Mouse (Mus musculus) liver, adult 2 months (tissue): ENCODE measurements at regions not wholly inside any gene's neighbourhood (a gene's known extent, or its start where the extent isn't known, plus 50 kb on each side); places are given as distances from the start of the nearest gene placed in this dataset.

Source experiments
- DNase-seq: peaks from one replicate; pipeline ENCODE4 v3.0.0-alpha.2; 2011; ENCODE audit warnings: low read depth, low spot score; ENCODE audit errors: extremely low read depth
- H3K27ac ChIP-seq: fragments of 200-500 bp; replicated peaks from 2 replicates; pipeline ENCODE4 v1.5.1; 2012; ENCODE audit warnings: low read depth, mild to moderate bottlenecking, control low read depth, inconsistent platforms, low read length; ENCODE audit not compliant: insufficient read depth
- H3K27me3 ChIP-seq: fragments of 200-500 bp; 2 replicates; pipeline ENCODE4 v1.6.1; 2012; ENCODE audit warnings: mild to moderate bottlenecking, moderate library complexity, low read length, inconsistent platforms; ENCODE audit not compliant: control insufficient read depth, insufficient read depth
- H3K36me3 ChIP-seq: fragments of 200-500 bp; 2 replicates; pipeline ENCODE4 v1.6.1; 2012; ENCODE audit warnings: low read length, inconsistent platforms; ENCODE audit not compliant: control insufficient read depth, insufficient read depth
- H3K4me1 ChIP-seq: fragments of 200-500 bp; 2 replicates; pipeline ENCODE4 v1.6.1; 2011; ENCODE audit warnings: low read length; ENCODE audit not compliant: control insufficient read depth, insufficient read depth
- H3K4me3 ChIP-seq: fragments of 200-500 bp; 2 replicates; pipeline ENCODE4 v1.5.1; 2011; ENCODE audit warnings: low read depth, mild to moderate bottlenecking, control low read depth, low read length, moderate library complexity; ENCODE audit not compliant: insufficient read depth
- H3K79me2 ChIP-seq: fragments of 200-500 bp; 2 replicates; pipeline ENCODE4 v1.6.1; 2012; ENCODE audit warnings: inconsistent platforms, mild to moderate bottlenecking, low read length, moderate library complexity; ENCODE audit not compliant: control insufficient read depth, insufficient read depth
- H3K9ac ChIP-seq: fragments of 200-500 bp; 2 replicates; pipeline ENCODE4 v1.6.1; 2012; ENCODE audit warnings: low read depth, mild to moderate bottlenecking, control low read depth, inconsistent platforms, low read length
- CTCF ChIP-seq: fragments of 200-500 bp; IDR thresholded peaks from 2 replicates; pipeline ENCODE4 v1.5.1; 2011; ENCODE audit warnings: low read depth, low read length, control low read depth
- POLR2A ChIP-seq: fragments of 200-500 bp; IDR thresholded peaks from 2 replicates; pipeline ENCODE4 v1.6.1; 2011; ENCODE audit warnings: low read length, control low read depth; ENCODE audit not compliant: insufficient read depth; ENCODE audit errors: extremely low read depth
- WGBS: fragments of 180-500 bp; shearing (Covaris S2); methylation state at CpG from one replicate; pipeline ENCODE4 v1.1.7; 2018; 5-methylcytosine and 5-hydroxymethylcytosine counted together

DNA sequence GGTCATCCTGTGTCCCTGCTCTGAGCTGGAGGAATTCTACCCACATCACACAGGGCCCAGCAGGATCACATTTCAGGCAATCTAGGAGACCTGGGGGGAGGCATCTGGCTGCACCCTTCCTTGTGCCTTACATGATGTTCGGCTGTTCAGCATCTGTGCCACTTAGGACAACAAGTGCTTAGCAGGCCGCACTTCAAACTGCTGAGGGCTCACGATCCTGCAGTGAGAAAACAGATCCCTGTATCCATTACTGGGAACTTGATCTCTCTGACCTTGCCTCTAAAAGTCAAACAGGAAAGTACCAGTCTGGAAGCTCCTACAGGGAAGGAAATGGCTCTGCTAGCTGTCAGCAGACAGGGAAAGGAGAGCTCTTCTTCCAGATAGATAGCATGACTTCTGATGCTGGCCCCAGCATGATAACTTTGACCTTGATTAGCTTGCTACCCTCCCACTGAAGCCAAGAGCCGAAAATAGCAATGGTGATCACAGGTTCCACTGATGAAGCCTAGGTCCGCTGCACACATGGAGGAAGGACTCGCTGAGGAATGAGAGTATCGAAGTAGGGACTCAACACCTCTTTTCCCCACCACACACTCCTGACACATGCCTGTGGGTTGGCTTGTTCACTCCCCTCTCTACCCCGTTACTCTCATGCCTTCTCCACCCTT is 170.7 kb upstream of the Irx1 start:
- Histone ChIP-seq H3K79me2 (no peaks in the 10 kb centered on the region), H3K4me3 (no peak overlapping the region), H3K27me3 (no peaks in the 10 kb centered on the region), H3K4me1 (no peaks in the 10 kb centered on the region), H3K27ac (no peak overlapping the region), H3K9ac (no peak overlapping the region), H3K36me3 (no peaks in the 10 kb centered on the region)
- WGBS = 57% methylated on average over 8 of the region's 8 CpGs
- no peak for DNase-seq
- TF ChIP-seq CTCF = no peak
- no peak for TF ChIP-seq POLR2A

DNA sequence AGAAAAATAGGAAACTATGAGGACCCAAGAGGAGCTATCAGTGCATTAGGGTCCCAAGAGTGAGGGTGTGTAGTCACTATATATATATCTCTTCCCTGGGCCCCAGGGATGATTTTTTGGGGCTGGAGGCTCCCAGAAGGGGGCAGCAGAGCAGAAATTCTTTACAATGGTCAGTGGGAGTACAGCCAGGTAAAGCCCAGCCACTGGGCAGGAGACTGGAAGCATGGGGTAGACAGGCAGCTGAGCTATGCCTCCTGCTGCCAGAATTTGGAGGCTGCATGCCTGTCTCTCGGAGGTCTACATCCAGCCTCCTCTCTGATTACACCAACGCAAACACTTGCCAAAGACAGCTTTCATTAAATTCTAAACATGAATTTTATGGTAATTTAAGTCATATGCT is 202.7 kb upstream of the Irx1 start:
- 54% methylated on average over 2 of the region's 2 CpGs for WGBS
- Histone ChIP-seq H3K79me2 (no peaks in the 10 kb centered on the region), H3K4me1 (no peaks in the 10 kb centered on the region), H3K4me3 (no peak overlapping the region), H3K27me3 (no peaks in the 10 kb centered on the region), H3K9ac (no peak overlapping the region), H3K36me3 (no peaks in the 10 kb centered on the region), H3K27ac (no peak overlapping the region)
- DNase-seq = no peak
- TF ChIP-seq POLR2A (no peak), CTCF (no peak)

DNA sequence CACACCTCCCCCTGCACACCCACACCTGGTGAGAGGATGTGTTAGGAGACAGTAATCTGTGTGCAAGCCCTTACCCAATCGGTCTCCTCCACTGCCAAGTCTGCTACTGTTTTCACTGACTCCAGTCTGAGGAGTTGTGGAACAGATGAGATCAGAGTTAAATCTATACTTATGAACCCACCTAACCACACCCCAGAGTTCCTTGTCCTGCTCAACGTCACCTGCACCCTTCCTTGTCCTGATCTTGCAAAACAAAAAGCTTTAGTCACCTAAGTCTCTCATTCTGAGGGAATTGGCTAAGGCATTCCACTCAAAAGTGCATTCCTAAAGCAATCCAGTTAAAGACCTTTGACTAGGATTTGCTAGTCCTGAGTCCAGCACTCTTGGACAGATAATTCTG is 203.9 kb upstream of the Irx1 start:
- no peak for DNase-seq
- WGBS = 68% methylated on average over 2 of the region's 2 CpGs
- H3K9ac ChIP-seq = no peak overlapping the region
- no peak overlapping the region for H3K27ac ChIP-seq
- H3K79me2 ChIP-seq = no peaks in the 10 kb centered on the region
- no peak for TF ChIP-seq POLR2A
- no peak for TF ChIP-seq CTCF
- no peaks in the 10 kb centered on the region for H3K27me3 ChIP-seq
- no peak overlapping the region for H3K4me3 ChIP-seq
- H3K4me1 ChIP-seq = no peaks in the 10 kb centered on the region
- H3K36me3 ChIP-seq = no peaks in the 10 kb centered on the region

DNA sequence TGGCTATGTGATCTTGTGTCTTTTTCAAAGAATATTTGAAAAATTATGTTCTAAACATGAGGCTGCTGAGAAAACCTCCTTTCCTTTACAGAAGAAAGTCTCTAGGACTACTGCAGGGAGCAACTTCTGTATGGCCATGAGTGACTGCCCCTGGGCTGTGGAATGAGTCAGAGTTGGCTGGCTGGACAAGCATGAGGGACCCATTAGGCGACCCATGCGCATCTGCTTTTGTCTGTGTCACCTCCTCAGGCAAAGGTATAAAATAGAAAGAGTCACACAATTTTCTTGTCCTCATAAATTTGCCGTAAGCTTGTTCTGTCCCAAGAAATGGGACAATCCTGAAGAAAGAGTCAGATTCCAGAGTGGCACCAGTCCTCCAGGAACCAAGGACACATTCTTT is 220.1 kb upstream of the Irx1 start:
- Histone ChIP-seq H3K9ac (no peak overlapping the region), H3K27ac (no peak overlapping the region), H3K27me3 (no peaks in the 10 kb centered on the region), H3K79me2 (no peaks in the 10 kb centered on the region), H3K4me3 (no peak overlapping the region), H3K36me3 (no peaks in the 10 kb centered on the region), H3K4me1 (no peaks in the 10 kb centered on the region)
- no peak for DNase-seq
- 94% methylated on average over 3 of the region's 3 CpGs for WGBS
- no peak for TF ChIP-seq POLR2A
- no peak for TF ChIP-seq CTCF

DNA sequence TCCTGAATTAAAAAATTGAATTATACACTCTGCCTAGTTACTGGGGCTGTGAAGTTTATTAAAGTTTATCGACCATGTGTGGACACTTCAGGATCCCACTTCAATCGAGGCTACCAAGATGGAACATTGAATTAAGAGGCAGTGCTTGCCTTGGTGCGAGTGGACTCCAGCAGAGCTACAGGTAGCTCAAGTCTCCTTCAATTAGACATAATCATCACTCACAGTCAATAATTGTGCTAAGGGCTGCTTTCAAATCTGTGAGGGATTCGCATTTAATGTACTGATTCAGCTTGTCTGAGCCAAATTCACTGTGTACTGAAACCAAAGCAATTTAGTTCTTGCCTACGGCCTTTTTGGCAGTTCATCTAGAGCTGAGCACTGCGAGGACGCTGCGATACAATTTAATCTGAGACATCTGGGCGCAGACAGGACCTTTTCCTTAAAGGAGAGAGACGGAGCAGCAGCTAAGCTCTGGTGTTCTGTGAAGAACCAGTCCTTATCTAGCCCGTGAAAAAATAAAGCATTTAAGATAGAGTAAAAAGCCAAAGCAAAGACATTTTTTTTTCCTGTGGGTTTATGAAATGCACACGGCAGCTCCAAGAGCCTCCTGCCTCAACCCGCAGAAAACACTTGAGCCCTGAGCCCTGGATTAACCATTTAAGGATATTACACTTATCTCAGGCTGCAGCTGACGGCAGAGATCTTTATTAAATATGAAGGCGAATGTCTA is 220.8 kb upstream of the Irx1 start:
- no peaks in the 10 kb centered on the region for H3K4me1 ChIP-seq
- no peak for TF ChIP-seq CTCF
- no peak for TF ChIP-seq POLR2A
- 84% methylated on average over 15 of the region's 15 CpGs for WGBS
- no peaks in the 10 kb centered on the region for H3K27me3 ChIP-seq
- no peak for DNase-seq
- H3K79me2 ChIP-seq = no peaks in the 10 kb centered on the region
- no peak overlapping the region for H3K9ac ChIP-seq
- no peak overlapping the region for H3K27ac ChIP-seq
- H3K36me3 ChIP-seq = no peaks in the 10 kb centered on the region
- H3K4me3 ChIP-seq = no peak overlapping the region

DNA sequence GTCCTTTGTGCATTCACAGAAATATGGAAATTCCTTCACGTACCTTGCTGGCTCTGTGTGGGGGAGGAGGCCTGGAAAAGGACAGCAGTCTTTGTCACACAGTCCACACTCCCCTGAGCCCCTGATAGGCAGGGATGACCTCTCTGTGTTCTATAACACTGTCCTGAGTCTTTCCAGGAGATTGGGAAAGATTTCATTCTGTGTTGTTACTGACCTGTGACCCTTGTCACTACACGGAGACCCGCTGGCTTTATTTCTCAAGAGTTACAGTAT is 221.3 kb upstream of the Irx1 start:
- TF ChIP-seq CTCF (no peak), POLR2A (no peak)
- no peak for DNase-seq
- no peaks in the 10 kb centered on the region for H3K36me3 ChIP-seq
- H3K79me2 ChIP-seq = no peaks in the 10 kb centered on the region
- H3K9ac ChIP-seq = no peak overlapping the region
- no peak overlapping the region for H3K4me3 ChIP-seq
- H3K27me3 ChIP-seq = no peaks in the 10 kb centered on the region
- 55% methylated on average over 3 of the region's 3 CpGs for WGBS
- H3K27ac ChIP-seq = no peak overlapping the region
- no peaks in the 10 kb centered on the region for H3K4me1 ChIP-seq
